Mouse (Mus musculus) C2C12 (cell line): Measurements from ENCODE around the gene Zfp524.
A peak's percentile ranks its signal among the peaks of the same experiment; 100 is the strongest.

Experiments
- CEBPB ChIP-seq: IDR thresholded peaks from one replicate; pipeline ENCODE4 v1.6.1; 2011; ENCODE audit warnings: low read depth, mild to moderate bottlenecking, control low read depth, moderate library complexity
- CTCF ChIP-seq: IDR thresholded peaks from one replicate; pipeline ENCODE4 v1.5.1; 2011; ENCODE audit not compliant: control insufficient read depth, insufficient read depth, insufficient read length
- FOSL1 ChIP-seq: IDR thresholded peaks from one replicate; pipeline ENCODE4 v1.8.0; 2011; ENCODE audit warnings: mild to moderate bottlenecking, low read length; ENCODE audit not compliant: poor library complexity, insufficient read depth, severe bottlenecking
- MAX ChIP-seq: IDR thresholded peaks from one replicate; pipeline ENCODE4 v1.6.1; 2011; ENCODE audit warnings: mild to moderate bottlenecking, control low read depth

DNA sequence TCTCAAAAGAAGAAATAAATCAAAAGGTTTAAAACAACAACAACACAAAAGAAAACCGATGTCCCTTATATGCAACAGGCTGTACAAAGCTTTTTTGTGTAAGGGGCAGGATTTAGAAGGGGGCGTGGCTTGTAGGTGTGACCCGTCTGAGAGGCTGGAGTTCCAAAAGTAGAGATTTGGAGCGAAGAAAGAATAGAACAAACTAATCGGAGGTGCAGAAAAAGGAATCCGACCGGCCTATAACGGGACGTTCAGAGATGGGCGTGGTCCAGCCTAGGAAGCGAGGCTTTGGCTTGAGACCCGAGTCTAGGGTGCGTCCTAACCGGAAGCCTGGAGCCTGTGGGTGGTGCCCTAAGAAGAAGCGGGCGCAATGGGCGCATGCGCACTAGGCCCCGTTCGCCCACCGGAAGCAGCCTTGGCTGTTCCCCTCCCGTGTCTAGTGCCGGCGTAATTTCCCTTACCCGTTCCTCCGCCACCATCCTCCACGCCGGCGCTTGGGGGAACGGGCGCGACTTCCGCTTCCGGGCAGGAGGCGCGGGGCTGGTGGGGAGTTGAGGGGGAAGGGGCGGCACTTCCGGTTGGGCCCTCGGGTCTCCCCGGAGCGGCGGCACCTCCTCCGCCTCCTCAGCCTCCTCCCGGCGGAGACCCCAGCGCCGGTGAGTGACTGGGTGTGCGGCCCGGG, 5.9 kb downstream of the Zfp524 start, which contains the start of the genes Zfp865 and Ccdc106:
- TF ChIP-seq CTCF: no peak
- TF ChIP-seq CEBPB: no peak
- no peak for TF ChIP-seq FOSL1
- peak; percentile 24 for TF ChIP-seq MAX
